Mouse (Mus musculus) neural tube, embryonic 13.5 days (tissue): Measurements from ENCODE around the gene Gm10128. TPM values are rescaled to one million over a fixed set of nuclear protein-coding genes. Genes with fewer than 3 reads are reported as not detected.
"Not testable (repeated sequence)": the region's sequence is repeated elsewhere in the genome, so short reads cannot be mapped to it uniquely, and the experiment has no call there.

Experiments
- ATAC-seq: fragments of 200-750 bp; cut with Nextera tagmentation; 2 replicates; pipeline ENCODE4 v1.8.0; 2017; ENCODE audit warnings: low read depth, mild to moderate bottlenecking, moderate TSS enrichment, moderate library complexity
- H3K27ac ChIP-seq: fragments of 300-500 bp; sonication (generic); replicated peaks from 2 replicates; pipeline ENCODE4 v1.5.1; 2015; ENCODE audit warnings: moderate library complexity, mild to moderate bottlenecking, inconsistent platforms
- H3K27me3 ChIP-seq: fragments of 300-500 bp; sonication (generic); 2 replicates; pipeline ENCODE4 v1.6.1; 2015; ENCODE audit warnings: mild to moderate bottlenecking, inconsistent platforms
- H3K36me3 ChIP-seq: fragments of 300-500 bp; sonication (generic); 2 replicates; pipeline ENCODE4 v1.6.1; 2015; ENCODE audit warnings: mild to moderate bottlenecking, inconsistent platforms
- H3K4me1 ChIP-seq: fragments of 300-500 bp; sonication (generic); replicated peaks from 2 replicates; pipeline ENCODE4 v1.6.1; 2015; ENCODE audit warnings: inconsistent platforms
- H3K4me2 ChIP-seq: fragments of 300-500 bp; sonication (generic); 2 replicates; pipeline ENCODE4 v1.6.1; 2015; ENCODE audit warnings: inconsistent platforms, mild to moderate bottlenecking, moderate library complexity
- H3K4me3 ChIP-seq: fragments of 300-500 bp; sonication (generic); 2 replicates; pipeline ENCODE4 v1.5.1; 2015; ENCODE audit warnings: mild to moderate bottlenecking, inconsistent platforms
- H3K9ac ChIP-seq: fragments of 300-500 bp; sonication (generic); 2 replicates; pipeline ENCODE4 v1.6.1; 2015; ENCODE audit warnings: moderate library complexity, mild to moderate bottlenecking, inconsistent platforms
- H3K9me3 ChIP-seq: fragments of 300-500 bp; sonication (generic); 2 replicates; pipeline ENCODE4 v1.6.1; 2016; ENCODE audit warnings: inconsistent platforms
- WGBS: fragments of 180-500 bp; shearing (Covaris S2); methylation state at CpG from one replicate; pipeline ENCODE4 v1.1.7; 2015; 5-methylcytosine and 5-hydroxymethylcytosine counted together
- polyA plus RNA-seq: library from polyadenylated mRNA; unstranded; fragments of >200 nt; fragmentation: Nextera tagmentation; extraction: Ambion mirVana; gene quantifications from 2 replicates; pipeline ENCODE4 v1.2.1, GENCODE M21; 2015

Gene Gm10128
- polyA plus RNA-seq: not detected in 2 replicates

- not testable (repeated sequence) for H3K4me2 ChIP-seq, H3K27ac ChIP-seq, H3K36me3 ChIP-seq, H3K4me3 ChIP-seq, H3K9ac ChIP-seq, H3K27me3 ChIP-seq, H3K9me3 ChIP-seq, H3K4me1 ChIP-seq, ATAC-seq
- WGBS: no CpG with 5 or more reads among the region's 2 CpGs
Observed at GRCm38 (mm10) chr14:7643872-7644271, at the start of gene Gm10128. TSS of gene Gm10128 (minus strand) at chr14:7643972.

- H3K4me1 ChIP-seq, ATAC-seq, H3K36me3 ChIP-seq, H3K9ac ChIP-seq, H3K27ac ChIP-seq, H3K4me3 ChIP-seq, H3K27me3 ChIP-seq, H3K9me3 ChIP-seq, H3K4me2 ChIP-seq: not testable (repeated sequence)
- WGBS: 62% methylated on average over 5 of the region's 5 CpGs
Observed at GRCm38 (mm10) chr14:7681170-7681569, 37.4 kb upstream of the Gm10128 start.

- not testable (repeated sequence) for H3K4me3 ChIP-seq, H3K4me2 ChIP-seq, H3K9ac ChIP-seq, ATAC-seq, H3K27me3 ChIP-seq, H3K36me3 ChIP-seq, H3K4me1 ChIP-seq, H3K27ac ChIP-seq, H3K9me3 ChIP-seq
- 95% methylated on average over 2 of the region's 2 CpGs for WGBS
Observed at GRCm38 (mm10) chr14:7662491-7662890, 18.7 kb upstream of the Gm10128 start.

GRCm38 (mm10) chr14:7658101-7659074 is 14.6 kb upstream of the Gm10128 start:
- ATAC-seq: not testable (repeated sequence)

GRCm38 (mm10) chr14:7657456-7657855 is 13.7 kb upstream of the Gm10128 start:
- not testable (repeated sequence) for H3K36me3 ChIP-seq, ATAC-seq, H3K27me3 ChIP-seq, H3K9ac ChIP-seq, H3K27ac ChIP-seq, H3K4me1 ChIP-seq, H3K9me3 ChIP-seq
- H3K4me2 ChIP-seq: peak overlapping the region; percentile 57
- H3K4me3 ChIP-seq: peak overlapping the region; percentile 41
- 1% methylated on average over 6 of the region's 10 CpGs for WGBS

More at GRCm38 (mm10) chr14:7658101-7659074, 14.6 kb upstream of the Gm10128 start:
- WGBS: under 1% methylated on average over 54 of the region's 76 CpGs
- H3K27me3 ChIP-seq, H3K9me3 ChIP-seq, H3K36me3 ChIP-seq, H3K4me1 ChIP-seq, H3K27ac ChIP-seq: not testable (repeated sequence)
- Histone ChIP-seq H3K9ac (peak overlapping the region; percentile 68), H3K4me2 (peak overlapping the region; percentile 57), H3K4me3 (peak overlapping the region; percentile 41)

GRCm38 (mm10) chr14:7595492-7595891 is 48.3 kb downstream of the Gm10128 start, which contains the start of gene Gm10338:
TSS of gene Gm10338 (minus strand) at chr14:7595592.
- H3K4me1 ChIP-seq, H3K9ac ChIP-seq, H3K4me2 ChIP-seq, H3K36me3 ChIP-seq, ATAC-seq, H3K9me3 ChIP-seq, H3K4me3 ChIP-seq, H3K27ac ChIP-seq, H3K27me3 ChIP-seq: not testable (repeated sequence)
- WGBS: no CpG with 5 or more reads among the region's 2 CpGs

Other genes with a start within 250 kb of the Gm10128 start
- not detected in 2 replicates for gene Gm3755, start 193.1 kb downstream of the Gm10128 start, polyA plus RNA-seq
- gene Gm3752, start 160.2 kb downstream of the Gm10128 start, polyA plus RNA-seq: 7.0 and 9.4 TPM in 2 replicates
- gene Gm3558, start 75.4 kb downstream of the Gm10128 start, polyA plus RNA-seq: 4.2 and 4.4 TPM in 2 replicates
- gene Gm10338, start 48.4 kb downstream of the Gm10128 start, polyA plus RNA-seq: not detected in 2 replicates
- gene Gm26661, start 147.6 kb upstream of the Gm10128 start, polyA plus RNA-seq: not detected in 2 replicates
- 8.2 and 10.7 TPM in 2 replicates for gene Flnb, start 174.0 kb upstream of the Gm10128 start, polyA plus RNA-seq